Mouse (Mus musculus) adrenal gland, postnatal 10 days (tissue): ENCODE measurements around the gene Plekhg4. TPM values are rescaled to one million over a fixed set of nuclear protein-coding genes. Genes with fewer than 3 reads are reported as not detected.

ENCODE experiments used
- DNase-seq: peaks from one replicate; pipeline ENCODE4 v3.0.0; 2021; ENCODE audit warnings: mixed read lengths
- total RNA-seq, 2 experiments: library from RNA; stranded (reverse); gene quantifications; 2 replicates each; pipeline ENCODE4 v1.2.3; 2021

The Plekhg4 gene
- total RNA-seq, 2 experiments from 2014 or later = 0.36 to 0.51 TPM

DNA sequence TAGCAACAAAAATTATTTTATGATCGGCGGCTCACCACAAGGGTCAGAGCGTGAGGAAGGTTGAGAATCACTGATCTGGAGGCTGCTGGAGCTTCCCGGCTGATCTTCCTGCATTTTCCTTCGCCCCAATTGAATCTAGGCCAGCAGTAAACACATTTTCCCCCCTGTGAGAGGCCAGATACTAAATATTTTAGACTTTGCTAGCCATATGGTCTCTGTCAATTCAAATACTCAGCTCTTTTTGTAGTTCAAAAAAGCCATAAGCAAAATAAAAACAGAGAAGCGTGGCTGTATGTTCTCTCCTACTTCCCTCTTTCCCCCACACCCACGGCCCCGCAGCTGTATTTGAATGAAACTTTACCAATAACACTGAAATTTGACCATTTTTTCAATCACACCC lies 30.4 kb downstream of the Plekhg4 start:
- no peak for DNase-seq

DNA sequence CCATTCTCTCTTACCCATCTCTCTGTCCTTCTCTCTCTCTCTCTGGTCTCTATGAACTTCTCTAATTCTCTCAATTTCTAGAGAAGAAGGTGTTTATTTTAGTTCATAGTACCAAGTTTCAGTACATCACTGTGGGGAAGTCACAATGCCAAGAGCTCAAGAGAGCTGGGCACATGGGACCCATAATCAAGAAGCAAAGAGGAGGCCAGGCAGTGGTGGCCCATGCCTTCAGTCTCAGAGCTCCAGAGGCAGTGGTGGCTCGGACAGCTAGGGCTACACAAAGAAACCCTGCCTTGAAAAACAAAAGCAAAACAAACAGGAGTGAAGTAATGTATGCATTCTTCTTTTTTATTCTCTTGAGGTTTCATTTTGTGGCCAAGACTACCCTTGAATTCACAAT lies 31.4 kb downstream of the Plekhg4 start:
- DNase-seq = no peak

DNA sequence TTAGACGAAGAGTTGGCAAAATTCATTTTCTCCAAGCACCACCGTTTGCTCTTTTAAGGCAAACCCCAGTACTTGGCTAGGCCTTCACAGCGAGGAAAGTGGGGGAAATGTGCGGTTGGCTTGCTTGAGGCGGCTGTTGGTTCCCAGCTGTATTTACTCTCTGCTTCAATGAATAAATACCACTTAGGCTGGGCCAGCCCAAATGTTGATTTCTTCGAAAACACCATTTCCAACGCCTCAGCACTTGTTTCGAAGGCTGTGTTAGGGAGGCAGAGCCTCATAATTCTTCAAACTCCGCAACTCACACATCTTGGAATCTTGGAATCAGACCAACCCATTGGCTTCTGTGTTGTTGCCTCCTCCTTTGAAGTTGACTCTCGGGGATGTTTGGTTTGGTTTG lies 33.3 kb downstream of the Plekhg4 start:
- DNase-seq = no peak

DNA sequence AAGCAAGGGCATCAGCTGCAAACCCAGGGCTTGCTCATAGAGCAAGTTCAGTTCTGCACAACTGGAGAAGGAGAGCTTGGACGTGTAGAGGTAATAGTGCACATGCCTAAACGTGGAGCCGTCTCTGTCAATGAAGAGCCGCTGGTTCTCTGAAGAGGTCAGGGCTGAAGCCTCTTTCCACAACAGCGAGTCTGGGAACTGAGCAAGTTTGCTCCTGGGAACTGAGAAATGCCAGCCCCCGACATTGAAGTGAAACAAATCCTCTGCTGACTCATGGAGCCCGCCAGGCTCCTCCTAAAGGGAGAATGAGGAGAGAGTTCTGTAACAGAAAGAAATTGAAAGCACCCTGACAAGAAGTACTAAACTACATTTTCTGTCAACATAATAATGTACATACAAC lies 35.3 kb downstream of the Plekhg4 start:
- DNase-seq = peak; percentile 36

DNA sequence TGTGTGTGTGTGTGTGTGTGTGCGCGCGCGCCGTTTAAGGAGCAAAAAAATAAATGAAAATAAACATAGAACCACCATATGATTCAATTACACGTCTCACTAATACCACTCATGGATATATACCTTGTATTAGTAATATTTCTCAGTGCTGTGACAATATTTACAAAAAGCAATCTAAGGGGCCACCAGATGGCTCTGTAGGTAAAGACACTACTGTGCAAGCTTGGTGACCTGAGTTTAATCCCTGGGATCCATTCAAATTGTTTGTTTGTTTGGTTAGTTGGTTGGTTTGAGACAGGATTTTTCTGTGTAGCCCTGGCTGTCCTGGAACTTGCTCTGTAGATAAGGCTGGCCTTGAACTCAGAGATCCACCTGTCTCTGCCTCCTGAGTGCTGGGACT lies 36.9 kb downstream of the Plekhg4 start:
- no peak for DNase-seq

GRCm38 (mm10) chr8:105413391-105413790 lies 40.3 kb downstream of the Plekhg4 start, which contains the start of the genes Kctd19 and Lrrc36:
Kctd19 (minus strand) TSS chr8:105413502.
Lrrc36 (plus strand) TSS chr8:105413571.
- DNase-seq = peak; percentile 80

GRCm38 (mm10) chr8:105418992-105419391 lies 45.9 kb downstream of the Plekhg4 start:
- no peak for DNase-seq

GRCm38 (mm10) chr8:105419800-105420199 lies 46.7 kb downstream of the Plekhg4 start:
- DNase-seq = no peak

GRCm38 (mm10) chr8:105422006-105422405 lies 48.9 kb downstream of the Plekhg4 start:
- DNase-seq = no peak

DNA sequence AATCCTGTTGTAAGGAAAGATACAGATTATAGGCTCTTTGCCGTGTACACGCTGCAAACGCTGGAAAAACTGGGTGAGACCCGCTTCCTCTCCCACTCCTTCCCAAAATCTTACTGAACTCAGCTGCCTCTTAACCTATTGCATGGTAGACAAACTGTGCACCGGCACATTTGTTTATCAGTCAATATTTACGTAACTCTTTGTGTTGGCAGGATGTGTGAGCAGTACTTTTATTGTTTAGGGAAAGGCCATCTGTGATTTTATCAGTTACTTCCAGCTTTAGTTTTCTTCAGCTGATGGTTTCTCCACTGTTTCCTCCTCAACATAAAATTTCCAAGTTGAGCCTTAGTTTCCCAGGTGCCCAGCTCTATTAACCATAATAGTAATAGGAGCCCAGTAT lies 53.8 kb downstream of the Plekhg4 start:
- no peak for DNase-seq

GRCm38 (mm10) chr8:105431743-105432515 lies 58.9 kb downstream of the Plekhg4 start:
- no peak for DNase-seq

Other genes with a start within 250 kb of the Plekhg4 start
- gene Ces4a, start 241.5 kb upstream of the Plekhg4 start, total RNA-seq = not detected
- 10 to 100 TPM; 47.2 to 50.2 TPM for gene Cbfb, start 202.6 kb upstream of the Plekhg4 start, total RNA-seq
- 10 to 100 TPM; 32.3 to 35.6 TPM for gene D230025D16Rik, start 148.1 kb upstream of the Plekhg4 start, total RNA-seq
- 1 to 10 TPM; 7.7 to 7.9 TPM for gene B3gnt9, start 118.1 kb upstream of the Plekhg4 start, total RNA-seq
- gene Tradd, start 108.7 kb upstream of the Plekhg4 start, total RNA-seq = 10 to 100 TPM; 12.9 to 13.3 TPM
- gene Fbxl8, start 108.6 kb upstream of the Plekhg4 start, total RNA-seq = 1 to 10 TPM; 3.2 to 3.6 TPM
- gene Hsf4, start 103.5 kb upstream of the Plekhg4 start, total RNA-seq = 1 to 10 TPM in 1 of 2 experiments, under 1 TPM in 1; 0.84 to 1.4 TPM
- 10 to 100 TPM in 1 of 2 experiments, 1 to 10 TPM in 1; 9.4 to 13.1 TPM for gene Nol3, start 97.1 kb upstream of the Plekhg4 start, total RNA-seq
- 1 to 10 TPM; 4.8 to 6.9 TPM for gene 4931428F04Rik, start 83.4 kb upstream of the Plekhg4 start, total RNA-seq
- 10 to 100 TPM; 14.2 to 22.8 TPM for gene Exoc3l, start 77.2 kb upstream of the Plekhg4 start, total RNA-seq
- 10 to 100 TPM; 36.3 to 41.6 TPM for gene E2f4, start 75.6 kb upstream of the Plekhg4 start, total RNA-seq
- gene Elmo3, start 67.7 kb upstream of the Plekhg4 start, total RNA-seq = 1 to 10 TPM; 6.1 to 6.2 TPM
- 1 to 10 TPM; 5.9 to 7.9 TPM for gene Lrrc29, start 47.0 kb upstream of the Plekhg4 start, total RNA-seq
- gene Tmem208, start 46.9 kb upstream of the Plekhg4 start, total RNA-seq = 10 to 100 TPM; 43.7 to 45.4 TPM
- gene Fhod1, start 25.3 kb upstream of the Plekhg4 start, total RNA-seq = 10 to 100 TPM; 11.9 to 16.5 TPM
- 1 to 10 TPM; 1.5 to 2.6 TPM for gene Slc9a5, start 24.4 kb upstream of the Plekhg4 start, total RNA-seq
- under 1 TPM; 0.15 to 0.33 TPM for gene Kctd19, start 40.2 kb downstream of the Plekhg4 start, total RNA-seq
- gene Lrrc36, start 40.3 kb downstream of the Plekhg4 start, total RNA-seq = 1 to 10 TPM; 3.3 to 3.8 TPM
- 100 to 1,000 TPM in 1 of 2 experiments, 10 to 100 TPM in 1; 67.9 to 106 TPM for gene Tppp3, start 98.3 kb downstream of the Plekhg4 start, total RNA-seq
- gene Zdhhc1, start 123.6 kb downstream of the Plekhg4 start, total RNA-seq = 10 to 100 TPM; 15.1 to 18.4 TPM
- 1 to 10 TPM; 1.9 to 2.5 TPM for gene Hsd11b2, start 145.5 kb downstream of the Plekhg4 start, total RNA-seq
- gene Atp6v0d1, start 192.8 kb downstream of the Plekhg4 start, total RNA-seq = 10 to 100 TPM; 92.8 to 94.0 TPM
- gene Ripor1, start 232.0 kb downstream of the Plekhg4 start, total RNA-seq = 10 to 100 TPM; 30.4 to 34.5 TPM